Mouse (Mus musculus): ENCODE measurements at regions not wholly inside any gene's neighbourhood (a gene's known extent, or its start where the extent isn't known, plus 50 kb on each side); places are given as distances from the start of the nearest gene placed in this dataset.

- TF ChIP-seq POLR2A (IDR thresholded peaks at IDR 0.05; ENCODE audit: extremely low read depth, insufficient read depth, low read length) (no peak), CTCF (IDR thresholded peaks at IDR 0.05; ENCODE audit: low read depth, low read length) (no peak)
These were observed 238.8 kb downstream of the Klf5 start for GRCm38 (mm10) chr14:99537286-99537685.
